Mouse (Mus musculus) retina, postnatal 7 days (tissue): ENCODE measurements around the gene Gm21761.
"Not testable (repeated sequence)": the region's sequence is repeated elsewhere in the genome, so short reads cannot be mapped to it uniquely, and the experiment has no call there.

ENCODE experiments used
- DNase-seq: peaks from one replicate; pipeline ENCODE4 v3.0.0-alpha.2; 2012; ENCODE audit warnings: low read depth, low spot score

Gm21761 gene

DNA sequence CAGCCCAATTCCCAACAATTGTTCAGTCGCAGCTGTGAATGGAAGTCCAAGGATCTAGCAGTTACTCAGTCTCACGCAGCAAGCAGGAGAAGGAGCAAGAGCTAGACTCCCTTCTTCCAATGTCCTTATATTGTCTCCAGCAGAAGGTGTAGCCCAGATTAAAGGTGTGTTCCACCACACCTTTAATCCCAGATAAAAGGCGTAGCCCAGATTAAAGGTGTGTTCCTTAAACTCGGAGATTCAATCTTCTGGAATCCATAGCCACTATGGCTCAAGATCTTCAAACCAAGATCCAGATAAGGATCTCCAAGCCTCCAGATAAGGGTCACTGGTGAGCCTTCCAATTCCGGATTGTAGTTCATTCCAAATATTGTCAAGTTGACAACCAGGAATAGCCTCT, at the start of gene Gm21761:
Gm21761 (minus strand) TSS at position 101 of the 400 bp plus-strand sequence.
- DNase-seq: not testable (repeated sequence)

GRCm38 (mm10) chr13:119969163-119969562, 40.1 kb upstream of the Gm21761 start:
- DNase-seq: not testable (repeated sequence)

DNA sequence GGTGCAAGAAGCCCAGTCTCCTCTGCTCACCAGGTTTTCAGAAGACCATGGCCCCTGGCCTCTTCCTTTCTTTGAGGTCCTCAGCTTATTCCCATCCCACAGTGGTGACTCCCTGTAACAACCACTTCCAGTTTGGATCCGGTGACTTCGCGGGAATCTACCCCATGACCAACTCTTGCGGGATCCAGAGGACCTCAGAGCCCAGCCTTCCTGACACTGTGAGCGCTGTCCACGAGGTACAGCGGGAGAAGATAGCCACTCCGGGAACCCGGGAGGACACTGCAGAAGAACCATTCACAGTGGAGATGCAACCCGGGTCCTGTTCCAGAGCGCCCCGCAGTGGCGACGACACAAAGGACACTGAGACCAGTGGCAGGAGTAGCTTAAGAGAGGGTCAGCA, 39.1 kb upstream of the Gm21761 start:
- DNase-seq: not testable (repeated sequence)

GRCm38 (mm10) chr13:119965968-119966367, 36.9 kb upstream of the Gm21761 start:
- DNase-seq: not testable (repeated sequence)

GRCm38 (mm10) chr13:119965302-119965952, 36.4 kb upstream of the Gm21761 start:
- not testable (repeated sequence) for DNase-seq

GRCm38 (mm10) chr13:119962856-119963255, 33.8 kb upstream of the Gm21761 start:
- DNase-seq: not testable (repeated sequence)

- not testable (repeated sequence) for DNase-seq
These were observed 26.5 kb upstream of the Gm21761 start for GRCm38 (mm10) chr13:119955567-119955966.

- DNase-seq: not testable (repeated sequence)
These were observed 26.0 kb upstream of the Gm21761 start for GRCm38 (mm10) chr13:119955089-119955488.

DNA sequence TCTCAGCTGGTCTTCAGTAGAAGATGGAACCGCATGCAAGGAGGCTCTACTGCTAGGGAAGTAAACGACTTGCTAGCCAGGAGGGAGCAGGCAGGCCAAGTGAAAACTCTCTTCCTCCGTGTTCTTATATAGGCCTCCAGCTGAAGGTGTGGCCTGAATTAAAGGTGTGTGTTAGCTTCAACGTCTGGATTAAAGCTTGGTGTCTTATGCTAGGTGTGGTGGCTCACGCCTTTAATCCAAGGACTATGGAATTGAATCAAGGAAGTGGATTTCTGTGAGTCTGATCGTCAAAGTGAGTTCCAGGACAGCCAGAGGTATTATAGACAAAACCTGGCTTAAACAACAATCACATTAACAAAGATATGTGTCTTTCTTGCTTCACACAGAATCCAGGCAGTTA, 21.6 kb upstream of the Gm21761 start, which contains the start of gene B020031M17Rik:
B020031M17Rik (minus strand) TSS at position 101 of the 400 bp plus-strand sequence.
- not testable (repeated sequence) for DNase-seq

DNA sequence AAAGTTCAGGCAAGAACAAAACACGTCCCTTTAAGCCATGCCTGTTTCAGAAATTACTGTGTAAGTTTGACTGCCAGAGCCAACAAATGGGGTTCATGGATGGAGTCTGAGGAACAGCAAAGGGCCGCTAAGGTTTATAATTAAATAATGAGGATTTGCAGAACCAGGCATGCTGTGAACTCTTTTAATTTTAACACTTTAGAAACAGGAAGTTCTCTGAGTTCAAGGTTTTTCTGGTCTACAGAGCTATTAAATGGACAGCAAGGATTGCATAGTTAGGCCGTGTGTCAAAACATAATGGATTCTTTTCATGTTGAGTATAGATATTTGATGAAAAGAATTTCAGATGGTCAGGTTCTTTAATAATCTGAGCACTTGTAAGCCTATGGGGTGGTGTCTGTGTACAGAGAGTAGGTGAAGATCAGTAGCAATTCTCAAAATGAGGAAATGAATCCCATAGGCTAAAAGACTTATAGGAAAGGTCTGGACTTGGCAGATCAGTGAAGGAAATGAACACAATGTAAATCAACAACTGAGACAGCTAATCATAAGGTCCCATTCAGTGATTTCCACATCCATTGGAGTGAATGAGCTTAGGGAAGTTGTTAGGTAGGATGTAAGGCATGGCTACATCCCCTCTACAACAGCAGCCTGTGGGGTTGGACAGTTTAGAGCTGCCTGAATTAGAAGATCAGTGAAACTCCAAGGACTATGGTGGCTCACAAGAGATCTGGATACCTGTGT, 4.3 kb downstream of the Gm21761 start:
- DNase-seq: not testable (repeated sequence)

GRCm38 (mm10) chr13:119916966-119917722, 11.9 kb downstream of the Gm21761 start:
- not testable (repeated sequence) for DNase-seq

- not testable (repeated sequence) for DNase-seq
These were observed 12.6 kb downstream of the Gm21761 start for GRCm38 (mm10) chr13:119916449-119916848.

GRCm38 (mm10) chr13:119898549-119898948, 30.5 kb downstream of the Gm21761 start:
- DNase-seq: not testable (repeated sequence)

GRCm38 (mm10) chr13:119894685-119895084, 34.4 kb downstream of the Gm21761 start, which contains the start of gene Tcstv1:
Gene Tcstv1 (minus strand): TSS chr13:119894785.
- DNase-seq: not testable (repeated sequence)

- DNase-seq: not testable (repeated sequence)
These were observed 42.2 kb downstream of the Gm21761 start for GRCm38 (mm10) chr13:119886896-119887295.

- DNase-seq: not testable (repeated sequence)
These were observed 64.6 kb downstream of the Gm21761 start for GRCm38 (mm10) chr13:119864395-119864999.

GRCm38 (mm10) chr13:119862399-119862798, 66.7 kb downstream of the Gm21761 start:
- not testable (repeated sequence) for DNase-seq
